Mouse (Mus musculus) heart, embryonic 10.5 days (tissue): ENCODE results near the gene Mst1r. TPM values are rescaled to one million over a fixed set of nuclear protein-coding genes. Genes with fewer than 3 reads are reported as not detected.

Experiments
- DNase-seq: peaks from one replicate; pipeline ENCODE4 v3.0.0-alpha.2; 2017; ENCODE audit warnings: low spot score
- H3K27ac ChIP-seq: fragments of 300-500 bp; sonication (generic); 2 replicates; pipeline ENCODE4 v1.5.1; 2016; ENCODE audit warnings: mild to moderate bottlenecking
- H3K27me3 ChIP-seq: fragments of 300-500 bp; sonication (generic); 2 replicates; pipeline ENCODE4 v1.6.1; 2016; ENCODE audit warnings: mild to moderate bottlenecking; ENCODE audit not compliant: poor library complexity, insufficient read depth, severe bottlenecking
- H3K36me3 ChIP-seq: fragments of 300-500 bp; sonication (generic); 2 replicates; pipeline ENCODE4 v1.6.1; 2016; ENCODE audit warnings: mild to moderate bottlenecking, moderate library complexity
- H3K4me1 ChIP-seq: fragments of 300-500 bp; sonication (generic); 2 replicates; pipeline ENCODE4 v1.6.1; 2016; ENCODE audit warnings: mild to moderate bottlenecking
- H3K4me3 ChIP-seq: fragments of 300-500 bp; sonication (generic); 2 replicates; pipeline ENCODE4 v1.5.1; 2016; ENCODE audit warnings: mild to moderate bottlenecking, moderate library complexity
- H3K9me3 ChIP-seq: fragments of 300-500 bp; sonication (generic); 2 replicates; pipeline ENCODE4 v1.6.1; 2016; ENCODE audit warnings: mild to moderate bottlenecking, moderate library complexity
- WGBS: fragments of 180-500 bp; shearing (Covaris S2); methylation state at CpG from one replicate; pipeline ENCODE4 v1.1.7; 2016; 5-methylcytosine and 5-hydroxymethylcytosine counted together
- polyA plus RNA-seq: library from polyadenylated mRNA; unstranded; fragments of >200 nt; fragmentation: Nextera tagmentation; extraction: Ambion mirVana; gene quantifications from 2 replicates; pipeline ENCODE4 v1.2.1, GENCODE M21; 2016

Gene Mst1r
- polyA plus RNA-seq, 1 experiment from 2014 or later, result 3.8 TPM

DNA sequence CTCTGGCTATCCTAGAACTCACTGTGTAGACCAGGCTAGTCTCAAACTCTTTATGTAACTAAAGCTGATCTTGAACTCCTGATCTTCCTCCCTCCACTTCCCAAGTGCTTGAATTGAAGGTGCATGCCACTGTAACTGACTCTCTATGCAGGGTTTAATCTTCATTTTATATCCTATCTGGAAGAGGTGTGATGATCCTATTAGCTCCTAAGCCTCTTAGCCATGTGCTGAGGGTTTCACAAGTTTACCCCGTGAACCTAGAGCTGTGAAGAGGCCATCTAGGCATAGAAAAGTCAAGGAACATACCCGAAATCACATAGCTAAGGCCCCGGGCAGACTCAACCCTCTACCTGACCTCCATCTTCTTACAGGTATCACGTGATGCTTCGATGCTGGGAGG is 12.8 kb downstream of the Mst1r start:
- H3K27ac ChIP-seq, result no peak overlapping the region
- H3K4me1 ChIP-seq, result peaks cover 41% of the 10 kb centered on the region
- no peaks in the 10 kb centered on the region for H3K9me3 ChIP-seq
- 0 out of 2 replicates have a peak, but pooled peaks cover 4% of the 10 kb centered on the region for H3K36me3 ChIP-seq
- no peak overlapping the region for H3K4me3 ChIP-seq
- H3K27me3 ChIP-seq, result peaks cover 38% of the 10 kb centered on the region; the same call in 1 of the 2 replicates
- 73% methylated on average over 5 of the region's 5 CpGs for WGBS
- DNase-seq, result no peak

DNA sequence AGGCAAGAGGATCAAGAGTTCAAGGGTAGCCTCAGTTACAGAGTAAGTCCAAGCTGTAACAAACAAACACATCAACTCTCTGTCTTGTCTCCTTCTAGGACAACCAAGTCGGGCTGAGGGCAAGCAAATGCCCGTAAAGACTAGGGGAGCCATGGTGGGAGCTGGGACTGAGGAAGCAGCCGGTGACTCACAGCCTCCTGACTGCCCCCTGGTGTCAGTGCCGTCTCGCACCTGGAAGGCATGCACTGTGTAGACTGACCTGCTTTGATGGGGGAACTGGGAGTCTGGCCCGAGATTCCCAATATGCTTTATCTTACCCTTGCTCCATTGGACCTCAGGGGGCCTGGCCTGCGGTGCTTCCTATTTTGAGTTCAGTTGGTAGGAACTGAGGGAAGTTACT is 16.3 kb downstream of the Mst1r start:
- Histone ChIP-seq H3K36me3 (no peaks in the 10 kb centered on the region), H3K4me1 (peaks cover 55% of the 10 kb centered on the region), H3K4me3 (no peak overlapping the region), H3K27ac (no peak overlapping the region), H3K27me3 (peaks cover 17% of the 10 kb centered on the region; the same call in 1 of the 2 replicates), H3K9me3 (no peaks in the 10 kb centered on the region)
- whole genome bisulfite sequencing, result 29% methylated on average over 7 of the region's 7 CpGs
- no peak for DNase-seq

- Histone ChIP-seq H3K9me3 (no peaks in the 10 kb centered on the region), H3K4me3 (no peak overlapping the region), H3K4me1 (peaks cover 55% of the 10 kb centered on the region), H3K36me3 (no peaks in the 10 kb centered on the region), H3K27me3 (peaks cover 17% of the 10 kb centered on the region; the same call in 1 of the 2 replicates), H3K27ac (no peak overlapping the region)
- WGBS, result 43% methylated on average over 6 of the region's 6 CpGs
- DNase-seq, result no peak
These were observed 17.3 kb downstream of the Mst1r start for GRCm38 (mm10) chr9:107923956-107924355.

DNA sequence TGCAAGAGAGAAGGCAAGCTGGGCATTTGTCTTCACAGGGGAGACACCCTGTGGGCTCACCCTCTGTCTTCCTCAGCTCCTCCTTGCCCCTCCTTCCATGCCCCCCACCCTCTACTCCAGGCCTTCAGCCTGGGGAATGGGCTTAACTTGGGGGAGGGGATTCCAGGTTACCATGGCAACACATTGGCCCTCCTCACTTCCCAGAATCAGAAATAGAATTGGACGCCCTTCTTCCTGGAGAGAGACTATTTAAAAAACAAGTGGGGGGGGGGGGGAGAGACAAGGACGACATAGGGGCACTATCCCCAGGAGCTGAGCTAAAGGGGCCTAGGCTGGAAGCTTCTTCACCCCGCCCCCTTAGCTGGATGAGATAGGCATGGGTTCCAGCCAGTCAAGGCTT is 18.6 kb downstream of the Mst1r start:
- no peaks in the 10 kb centered on the region for H3K36me3 ChIP-seq
- WGBS, result 28% methylated on average over 3 of the region's 3 CpGs
- no peak for DNase-seq
- peak overlapping the region; percentile 50 for H3K27ac ChIP-seq
- no peak overlapping the region for H3K4me3 ChIP-seq
- peaks cover 17% of the 10 kb centered on the region; the same call in 1 of the 2 replicates for H3K27me3 ChIP-seq
- H3K4me1 ChIP-seq, result peaks cover 55% of the 10 kb centered on the region
- no peaks in the 10 kb centered on the region for H3K9me3 ChIP-seq

GRCm38 (mm10) chr9:107926920-107927420 is 20.3 kb downstream of the Mst1r start:
- 25% methylated on average over 9 of the region's 9 CpGs for WGBS
- Histone ChIP-seq H3K36me3 (no peaks in the 10 kb centered on the region), H3K4me1 (peaks cover 47% of the 10 kb centered on the region), H3K9me3 (no peaks in the 10 kb centered on the region), H3K27ac (no peak overlapping the region), H3K4me3 (no peak overlapping the region), H3K27me3 (peaks cover 6% of the 10 kb centered on the region; the same call in 1 of the 2 replicates)
- DNase-seq, result no peak

- H3K9me3 ChIP-seq, result no peaks in the 10 kb centered on the region
- H3K4me3 ChIP-seq, result no peak overlapping the region
- peaks cover 47% of the 10 kb centered on the region for H3K4me1 ChIP-seq
- peaks cover 6% of the 10 kb centered on the region; the same call in 1 of the 2 replicates for H3K27me3 ChIP-seq
- H3K27ac ChIP-seq, result peak overlapping the region; percentile 12; the same call in 1 of the 2 replicates
- WGBS, result 65% methylated on average over 5 of the region's 5 CpGs
- H3K36me3 ChIP-seq, result no peaks in the 10 kb centered on the region
- DNase-seq, result no peak
These were observed 21.1 kb downstream of the Mst1r start for GRCm38 (mm10) chr9:107927749-107928148.

DNA sequence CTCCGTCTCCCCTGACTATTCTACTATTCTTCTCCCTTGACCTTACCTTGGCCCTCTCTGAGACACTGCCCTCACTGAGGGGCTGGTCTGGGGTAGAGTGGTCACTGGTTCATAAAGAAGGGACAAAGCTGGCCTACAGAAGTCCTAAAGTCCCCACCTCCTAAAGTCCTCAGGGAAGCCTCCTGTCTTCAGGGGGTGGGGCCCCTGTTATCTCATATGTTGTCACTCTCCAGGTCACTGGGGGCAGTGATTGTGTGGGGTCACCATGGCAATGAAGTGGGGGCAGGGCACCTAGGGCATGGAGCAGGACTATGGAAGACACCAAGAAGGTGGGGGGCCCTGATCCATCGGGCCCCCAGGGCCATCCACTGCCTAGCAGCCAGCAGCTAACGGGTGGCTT is 21.5 kb downstream of the Mst1r start, which contains the start of gene Actl11:
TSS of gene Actl11 (plus strand) at position 301 of the 400 bp plus-strand sequence.
- H3K27me3 ChIP-seq, result peaks cover 6% of the 10 kb centered on the region; the same call in 1 of the 2 replicates
- no peak for DNase-seq
- 67% methylated on average over 3 of the region's 3 CpGs for WGBS
- no peak within 1 kb of the TSS for H3K4me3 ChIP-seq
- H3K36me3 ChIP-seq, result no peaks in the 10 kb centered on the region
- H3K4me1 ChIP-seq, result peaks cover 47% of the 10 kb centered on the region
- peak within 1 kb of the TSS; percentile 12; the same call in 1 of the 2 replicates for H3K27ac ChIP-seq
- H3K9me3 ChIP-seq, result no peaks in the 10 kb centered on the region

DNA sequence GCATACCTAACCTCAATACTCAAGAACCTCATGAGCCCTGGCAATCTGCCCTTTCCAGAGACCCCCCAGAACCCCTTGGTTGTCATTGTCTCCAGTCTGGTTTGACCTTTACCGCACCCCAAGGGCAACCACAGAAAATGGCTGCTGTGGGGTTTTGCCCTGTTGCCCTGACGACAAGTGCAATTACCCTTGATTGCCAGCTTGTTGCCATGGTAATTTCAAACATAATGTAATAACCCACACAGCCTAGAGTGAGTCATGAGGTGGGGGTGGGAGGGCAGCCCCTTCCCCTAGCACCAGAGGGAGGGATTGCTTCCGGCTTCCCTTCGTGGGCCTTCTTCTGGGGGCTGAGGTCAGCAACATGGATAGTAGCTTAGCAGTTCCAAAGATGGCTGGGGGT is 25.5 kb downstream of the Mst1r start:
- 88% methylated on average over 4 of the region's 4 CpGs for WGBS
- Histone ChIP-seq H3K9me3 (no peaks in the 10 kb centered on the region), H3K27me3 (peaks cover 37% of the 10 kb centered on the region), H3K36me3 (no peaks in the 10 kb centered on the region), H3K27ac (no peak overlapping the region), H3K4me1 (peaks cover 33% of the 10 kb centered on the region), H3K4me3 (no peak overlapping the region)
- DNase-seq, result no peak

DNA sequence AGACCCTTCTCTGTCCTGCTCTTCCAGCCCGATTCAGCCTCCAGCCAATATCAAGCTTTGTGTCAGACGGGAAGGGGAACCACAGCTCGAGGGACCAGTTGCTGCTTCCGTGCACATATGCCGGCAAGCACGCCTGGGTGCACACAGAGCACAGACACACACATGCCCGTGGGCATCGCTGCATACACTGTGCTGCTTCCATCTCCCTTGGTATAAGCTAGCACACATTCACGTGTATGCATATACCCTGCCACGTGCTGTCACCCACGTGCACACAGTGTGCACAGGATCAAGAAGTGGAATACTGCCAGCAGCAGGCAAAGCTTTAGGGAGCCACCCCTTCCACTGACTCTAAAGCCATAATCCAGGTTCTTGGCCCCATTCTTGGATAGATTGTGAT is 27.5 kb downstream of the Mst1r start:
- 83% methylated on average over 11 of the region's 11 CpGs for whole genome bisulfite sequencing

GRCm38 (mm10) chr9:107935374-107935773 is 28.7 kb downstream of the Mst1r start, which contains the start of gene Camkv:
Camkv (plus strand) TSS chr9:107935674.
- H3K27me3 ChIP-seq, result peaks cover 63% of the 10 kb centered on the region

More for the DNA sequence above, 27.5 kb downstream of the Mst1r start:
- Histone ChIP-seq H3K4me3 (no peak overlapping the region), H3K4me1 (peaks cover 14% of the 10 kb centered on the region), H3K9me3 (no peaks in the 10 kb centered on the region), H3K36me3 (no peaks in the 10 kb centered on the region), H3K27ac (no peak overlapping the region), H3K27me3 (peaks cover 54% of the 10 kb centered on the region)
- DNase-seq, result no peak

GRCm38 (mm10) chr9:107935790-107936214 is 29.1 kb downstream of the Mst1r start:
- H3K27ac ChIP-seq, result peak overlapping the region; percentile 74
- DNase-seq, result no peak
- WGBS, result under 1% methylated on average over 41 of the region's 41 CpGs
- peaks cover 66% of the 10 kb centered on the region for H3K27me3 ChIP-seq
- H3K4me1 ChIP-seq, result peaks cover 18% of the 10 kb centered on the region
- peak overlapping the region; percentile 68 for H3K4me3 ChIP-seq
- no peaks in the 10 kb centered on the region for H3K36me3 ChIP-seq
- H3K9me3 ChIP-seq, result no peaks in the 10 kb centered on the region

More at GRCm38 (mm10) chr9:107935374-107935773, 28.7 kb downstream of the Mst1r start, which contains the start of gene Camkv:
- H3K27ac ChIP-seq, result peak within 1 kb of the TSS; percentile 74
- H3K9me3 ChIP-seq, result no peaks in the 10 kb centered on the region
- DNase-seq, result no peak
- no peaks in the 10 kb centered on the region for H3K36me3 ChIP-seq
- WGBS, result 11% methylated on average over 3 of the region's 3 CpGs
- H3K4me3 ChIP-seq, result peak within 1 kb of the TSS; percentile 68
- H3K4me1 ChIP-seq, result peaks cover 14% of the 10 kb centered on the region

GRCm38 (mm10) chr9:107936215-107936822 is 29.6 kb downstream of the Mst1r start:
- peaks cover 21% of the 10 kb centered on the region for H3K4me1 ChIP-seq
- 3% methylated on average over 29 of the region's 29 CpGs for WGBS
- H3K36me3 ChIP-seq, result no peaks in the 10 kb centered on the region
- DNase-seq, result no peak
- H3K4me3 ChIP-seq, result peak overlapping the region; percentile 68
- H3K27me3 ChIP-seq, result peaks cover 70% of the 10 kb centered on the region
- peak overlapping the region; percentile 74 for H3K27ac ChIP-seq
- H3K9me3 ChIP-seq, result no peaks in the 10 kb centered on the region

DNA sequence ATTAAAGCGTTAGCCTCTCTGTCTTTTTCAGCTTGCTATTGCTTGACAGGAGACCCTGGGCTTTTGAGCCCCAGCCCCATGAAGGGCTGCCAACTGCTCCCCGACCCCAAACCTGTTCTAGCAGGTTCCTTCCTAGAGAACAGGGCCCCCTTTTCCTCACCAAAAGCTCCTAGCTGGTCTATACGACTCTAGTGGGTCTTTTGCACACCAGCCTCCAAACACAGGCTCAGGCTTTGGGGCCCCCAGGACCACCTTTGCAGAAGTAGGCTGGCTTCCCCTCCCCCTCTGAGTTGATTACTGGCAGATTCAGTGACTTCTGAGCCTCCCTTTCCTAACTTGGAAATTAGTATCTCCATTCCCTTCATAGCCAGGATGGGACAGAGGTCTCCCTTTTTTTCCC is 30.2 kb downstream of the Mst1r start:
- 20% methylated on average over 3 of the region's 3 CpGs for whole genome bisulfite sequencing
- no peak for DNase-seq
- Histone ChIP-seq H3K4me1 (peaks cover 21% of the 10 kb centered on the region), H3K27ac (no peak overlapping the region), H3K4me3 (peak overlapping the region; percentile 68), H3K36me3 (no peaks in the 10 kb centered on the region), H3K27me3 (peaks cover 70% of the 10 kb centered on the region), H3K9me3 (no peaks in the 10 kb centered on the region)
